Mouse (Mus musculus) frontal cortex, postnatal 25 days (tissue): Measurements from ENCODE around the gene Map3k4.
A peak's percentile ranks its signal among the peaks of the same experiment; 100 is the strongest.

Experiments used
- DNase-seq, 2 experiments: peaks; one replicate each; pipeline ENCODE4 v3.0.0; 2022; ENCODE audit warnings: low spot score in 2 of 2

Map3k4 gene

GRCm38 (mm10) chr17:12318663-12319201 is at the start of gene Map3k4:
Gene Map3k4 (minus strand): TSS chr17:12318796.
- DNase-seq: peak; percentile 90 to 93

- DNase-seq: peak; percentile 29 to 32
Observed at GRCm38 (mm10) chr17:12367373-12367930, 48.9 kb upstream of the Map3k4 start.

- no peak for DNase-seq
Observed at GRCm38 (mm10) chr17:12364426-12364735, 45.8 kb upstream of the Map3k4 start.

- DNase-seq: no peak
Observed at GRCm38 (mm10) chr17:12363601-12364425, 45.2 kb upstream of the Map3k4 start.

GRCm38 (mm10) chr17:12359876-12360275 is 41.3 kb upstream of the Map3k4 start:
- no peak for DNase-seq

- no peak for DNase-seq
Observed at GRCm38 (mm10) chr17:12352781-12353180, 34.2 kb upstream of the Map3k4 start.

- no peak for DNase-seq
Observed at GRCm38 (mm10) chr17:12351564-12351963, 33.0 kb upstream of the Map3k4 start.

GRCm38 (mm10) chr17:12347462-12347861 is 28.9 kb upstream of the Map3k4 start:
- DNase-seq: no peak

- no peak for DNase-seq
Observed at GRCm38 (mm10) chr17:12343702-12344376, 25.2 kb upstream of the Map3k4 start.

GRCm38 (mm10) chr17:12337156-12337555 is 18.6 kb upstream of the Map3k4 start:
- no peak for DNase-seq

GRCm38 (mm10) chr17:12336073-12336868 is 17.7 kb upstream of the Map3k4 start:
- no peak for DNase-seq

GRCm38 (mm10) chr17:12335115-12335514 is 16.5 kb upstream of the Map3k4 start:
- DNase-seq: no peak

- no peak for DNase-seq
Observed at GRCm38 (mm10) chr17:12327847-12328518, 9.4 kb upstream of the Map3k4 start.

GRCm38 (mm10) chr17:12319786-12320185 is 1.2 kb upstream of the Map3k4 start:
- DNase-seq: no peak

- DNase-seq: no peak
Observed at GRCm38 (mm10) chr17:12317954-12318651, 493 bp downstream of the Map3k4 start.

GRCm38 (mm10) chr17:12317607-12317953 is 1.0 kb downstream of the Map3k4 start:
- DNase-seq: no peak

- peak in 1 of 2 experiments; percentile 28 for DNase-seq
Observed at GRCm38 (mm10) chr17:12316251-12316650, 2.3 kb downstream of the Map3k4 start.

- no peak for DNase-seq
Observed at GRCm38 (mm10) chr17:12312248-12312647, 6.3 kb downstream of the Map3k4 start.

- DNase-seq: no peak
Observed at GRCm38 (mm10) chr17:12309493-12309892, 9.1 kb downstream of the Map3k4 start.

- no peak for DNase-seq
Observed at GRCm38 (mm10) chr17:12309059-12309458, 9.5 kb downstream of the Map3k4 start.
